Mouse (Mus musculus): ENCODE results near the gene 1700025G04Rik.

DNA sequence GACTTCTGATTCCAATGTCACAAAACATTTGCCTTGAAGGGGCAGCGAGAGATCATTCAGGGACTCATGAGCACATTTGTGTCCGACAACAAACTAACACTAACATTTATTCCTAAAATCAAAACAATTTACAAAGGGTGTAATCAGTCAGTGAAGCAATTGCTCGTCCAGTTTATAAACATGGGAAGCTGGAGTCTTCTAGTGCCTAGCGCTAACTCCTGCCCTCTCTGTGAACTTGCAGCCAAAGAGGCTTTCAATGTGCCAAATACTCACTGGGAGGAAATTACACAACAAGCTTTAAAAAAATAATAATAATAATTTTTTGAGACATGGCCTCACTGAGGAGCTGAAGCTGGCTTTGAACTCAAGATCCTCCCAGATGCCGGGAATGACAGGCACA is 57.8 kb downstream of the 1700025G04Rik start:
- TF ChIP-seq CTCF (IDR thresholded peaks at IDR 0.05; ENCODE audit: low read depth) (no peak), EP300 (IDR thresholded peaks at IDR 0.05; ENCODE audit: low read depth) (no peak)

Measured in heart, postnatal 0 days (tissue).